In the genomic region with DNA sequence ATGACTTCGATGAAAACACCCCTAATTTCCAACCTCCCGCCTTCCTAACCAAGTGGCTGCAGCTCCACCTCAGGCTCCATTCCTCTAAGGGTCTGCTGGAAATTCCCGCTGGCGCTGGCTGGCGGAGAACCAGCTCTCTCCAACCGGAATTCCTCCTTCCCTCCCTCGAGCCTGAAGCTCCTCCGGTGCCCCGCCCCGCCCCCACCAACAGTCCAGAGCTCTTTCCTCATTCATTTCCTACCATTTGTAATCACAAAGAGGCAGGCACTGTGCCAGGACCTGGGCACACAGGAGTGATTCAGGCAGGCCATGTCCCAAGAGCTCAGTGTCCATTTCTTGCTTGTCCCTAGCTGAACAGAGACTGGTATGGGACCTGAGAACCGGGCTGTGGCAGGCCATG, we compare ENCODE assay signal across 8 mouse cellular contexts. TPM values are rescaled to one million over a fixed set of nuclear protein-coding genes. Genes with fewer than 3 reads are reported as not detected.
DNase-seq lines count a peak whose midpoint lies in the region; ATAC-seq and TF ChIP-seq lines count a peak whose summit lies in the region.

No protein-coding gene starts in this region.

- DNase-seq in MN1 (ENCODE audit: low spot score) = peak; percentile 90
- peak; percentile 91 for DNase-seq in brain, embryonic 14.5 days (ENCODE audit: low read depth)
- peak; percentile 56 for DNase-seq in forebrain, embryonic 11.5 days (ENCODE audit: low spot score)
- peak; percentile 80 for DNase-seq in heart, postnatal 0 days (ENCODE audit: low spot score)
- DNase-seq in kidney, postnatal 14 days = peak; percentile 90
- peak; percentile 84 for DNase-seq in lung, embryonic 14.5 days
- peak; percentile 60 for DNase-seq in retina, postnatal 1 day
- no peak for DNase-seq in natural killer cell, adult 2 months (ENCODE audit: low spot score in 2 of 2)

- TF ChIP-seq EP300 in heart, postnatal 0 days (IDR thresholded peaks at IDR 0.05; ENCODE audit: low read depth) = no peak

- no peaks in the 10 kb centered on the region for H3K27me3 ChIP-seq in forebrain, embryonic 11.5 days (ENCODE audit: control insufficient read depth, insufficient read depth, low read length)
- H3K27me3 ChIP-seq in heart, postnatal 0 days (ENCODE audit: control insufficient read depth, insufficient read depth, low read length) = no peaks in the 10 kb centered on the region
- H3K27me3 ChIP-seq in lung, embryonic 14.5 days (ENCODE audit: insufficient read depth, low read length) = no peaks in the 10 kb centered on the region

- no peak overlapping the region for H3K4me3 ChIP-seq in forebrain, embryonic 11.5 days (ENCODE audit: low read depth, low read length)
- peak overlapping the region; percentile 11; the same call in 1 of the 2 replicates for H3K4me3 ChIP-seq in heart, postnatal 0 days (ENCODE audit: low read depth, low read length)
- no peak overlapping the region for H3K4me3 ChIP-seq in lung, embryonic 14.5 days (ENCODE audit: low read depth, low read length)

- 20% methylated on average over 11 of the region's 11 CpGs for WGBS in forebrain, embryonic 11.5 days
- 4% methylated on average over 11 of the region's 11 CpGs for WGBS in heart, postnatal 0 days
- 7% methylated on average over 11 of the region's 11 CpGs for WGBS in lung, embryonic 14.5 days

- H3K4me1 ChIP-seq in forebrain, embryonic 11.5 days (replicated peaks; ENCODE audit: control insufficient read depth, insufficient read depth, low read length) = peaks cover 4% of the 10 kb centered on the region
- peaks cover 19% of the 10 kb centered on the region for H3K4me1 ChIP-seq in heart, postnatal 0 days (ENCODE audit: control insufficient read depth, insufficient read depth)
- H3K4me1 ChIP-seq in lung, embryonic 14.5 days (ENCODE audit: insufficient read depth) = peaks cover 11% of the 10 kb centered on the region; the same call in 1 of the 2 replicates

- no peak overlapping the region for H3K27ac ChIP-seq in forebrain, embryonic 11.5 days (ENCODE audit: low read depth, low read length)
- peak overlapping the region; percentile 67 for H3K27ac ChIP-seq in heart, postnatal 0 days (ENCODE audit: low read depth)
- H3K27ac ChIP-seq in lung, embryonic 14.5 days (ENCODE audit: low read depth) = peak overlapping the region; percentile 75

- TF ChIP-seq CTCF in brain, embryonic 14.5 days (IDR thresholded peaks at IDR 0.05; ENCODE audit: borderline replicate concordance, extremely low read depth, insufficient read depth, insufficient read length) = no peak
- no peak for TF ChIP-seq CTCF in heart, postnatal 0 days (IDR thresholded peaks at IDR 0.05; ENCODE audit: low read depth)
- no peak for TF ChIP-seq CTCF in lung, embryonic 14.5 days (IDR thresholded peaks at IDR 0.05; ENCODE audit: low read depth)

- no peak for ATAC-seq in forebrain, embryonic 11.5 days (replicated peaks; ENCODE audit: low FRiP score)
- peak; percentile 90 for ATAC-seq in heart, postnatal 0 days (ENCODE audit: insufficient read depth, low read depth)
- peak; percentile 68 for ATAC-seq in lung, embryonic 14.5 days (ENCODE audit: insufficient read depth)

- H3K4me2 ChIP-seq in forebrain, embryonic 11.5 days (ENCODE audit: low read depth, low read length, severe bottlenecking) = 0 out of 2 replicates have a peak overlapping the region, but pooled peaks have one; percentile 6
- H3K4me2 ChIP-seq in heart, postnatal 0 days (ENCODE audit: low read depth, low read length) = peak overlapping the region; percentile 42
- peak overlapping the region; percentile 37 for H3K4me2 ChIP-seq in lung, embryonic 14.5 days

- TF ChIP-seq POLR2A in brain, embryonic 14.5 days (IDR thresholded peaks at IDR 0.05; ENCODE audit: borderline replicate concordance, extremely low read depth, insufficient read depth, insufficient read length, poor library complexity, severe bottlenecking) = no peak

- no peaks in the 10 kb centered on the region for H3K36me3 ChIP-seq in forebrain, embryonic 11.5 days (ENCODE audit: control insufficient read depth, insufficient read depth, low read length)
- no peaks in the 10 kb centered on the region for H3K36me3 ChIP-seq in heart, postnatal 0 days (replicated peaks; ENCODE audit: control insufficient read depth, insufficient read depth, low read length)
- no peaks in the 10 kb centered on the region for H3K36me3 ChIP-seq in lung, embryonic 14.5 days (ENCODE audit: insufficient read depth)

- no peaks in the 10 kb centered on the region for H3K9me3 ChIP-seq in forebrain, embryonic 11.5 days (ENCODE audit: control insufficient read depth, low read length)
- no peaks in the 10 kb centered on the region for H3K9me3 ChIP-seq in heart, postnatal 0 days (replicated peaks; ENCODE audit: control insufficient read depth, low read length)
- H3K9me3 ChIP-seq in lung, embryonic 14.5 days (ENCODE audit: low read depth, low read length) = no peaks in the 10 kb centered on the region

- H3K9ac ChIP-seq in forebrain, embryonic 11.5 days (ENCODE audit: low read length) = no peak overlapping the region
- no peak overlapping the region for H3K9ac ChIP-seq in heart, postnatal 0 days (replicated peaks; ENCODE audit: low read depth, low read length)
- H3K9ac ChIP-seq in lung, embryonic 14.5 days = peak overlapping the region; percentile 24; the same call in 1 of the 2 replicates

RNA-seq across cellular contexts. Expression of a gene that starts 7.9 kb away (rescaled TPM):
- polyA plus RNA-seq in brain, embryonic 14.5 days (2012; rRNA removed) = 56.1 and 62.6 TPM in 2 replicates
- 38.0 and 49.3 TPM in 2 replicates for polyA plus RNA-seq in forebrain, embryonic 11.5 days (2014; fragmentation: Nextera tagmentation; extraction: Ambion mirVana)
- 2.4 and 5.8 TPM in 2 replicates for total RNA-seq in heart, postnatal 0 days (2014; rRNA removed; ENCODE audit: low replicate concordance)
- polyA plus RNA-seq in heart, postnatal 0 days (2015; fragmentation: Nextera tagmentation; extraction: Ambion mirVana) = 6.5 and 6.6 TPM in 2 replicates
- polyA plus RNA-seq in lung, embryonic 14.5 days (2014; fragmentation: Nextera tagmentation; extraction: Ambion mirVana) = 21.2 and 22.6 TPM in 2 replicates

RNA-seq across cellular contexts. Expression of a gene that starts 42.6 kb away (rescaled TPM):
- 19.9 and 32.7 TPM in 2 replicates for polyA plus RNA-seq in brain, embryonic 14.5 days (2012; rRNA removed)
- polyA plus RNA-seq in forebrain, embryonic 11.5 days (2014; fragmentation: Nextera tagmentation; extraction: Ambion mirVana) = 43.0 and 44.4 TPM in 2 replicates
- 1.1 and 11.1 TPM in 2 replicates for total RNA-seq in heart, postnatal 0 days (2014; rRNA removed; ENCODE audit: low replicate concordance)
- 4.0 and 5.9 TPM in 2 replicates for polyA plus RNA-seq in heart, postnatal 0 days (2015; fragmentation: Nextera tagmentation; extraction: Ambion mirVana)
- 28.7 and 29.7 TPM in 2 replicates for polyA plus RNA-seq in lung, embryonic 14.5 days (2014; fragmentation: Nextera tagmentation; extraction: Ambion mirVana)

RNA-seq across cellular contexts. Expression of a gene that starts 43.2 kb away (rescaled TPM):
- not detected in 2 replicates for polyA plus RNA-seq in brain, embryonic 14.5 days (2012; rRNA removed)
- polyA plus RNA-seq in forebrain, embryonic 11.5 days (2014; fragmentation: Nextera tagmentation; extraction: Ambion mirVana) = 0.36 TPM in 1 of 2 replicates, not detected in the other
- total RNA-seq in heart, postnatal 0 days (2014; rRNA removed; ENCODE audit: low replicate concordance) = not detected in 2 replicates
- not detected in 2 replicates for polyA plus RNA-seq in heart, postnatal 0 days (2015; fragmentation: Nextera tagmentation; extraction: Ambion mirVana)
- polyA plus RNA-seq in lung, embryonic 14.5 days (2014; fragmentation: Nextera tagmentation; extraction: Ambion mirVana) = 0.15 TPM in 1 of 2 replicates, not detected in the other

RNA-seq across cellular contexts. Expression of a gene that starts 49.7 kb away (rescaled TPM):
- 40.7 and 59.2 TPM in 2 replicates for polyA plus RNA-seq in brain, embryonic 14.5 days (2012; rRNA removed)
- 24.9 and 25.1 TPM in 2 replicates for polyA plus RNA-seq in forebrain, embryonic 11.5 days (2014; fragmentation: Nextera tagmentation; extraction: Ambion mirVana)
- total RNA-seq in heart, postnatal 0 days (2014; rRNA removed; ENCODE audit: low replicate concordance) = 14.0 and 15.5 TPM in 2 replicates
- 16.7 and 18.5 TPM in 2 replicates for polyA plus RNA-seq in heart, postnatal 0 days (2015; fragmentation: Nextera tagmentation; extraction: Ambion mirVana)
- polyA plus RNA-seq in lung, embryonic 14.5 days (2014; fragmentation: Nextera tagmentation; extraction: Ambion mirVana) = 13.4 and 13.6 TPM in 2 replicates

RNA-seq across cellular contexts. Expression of a gene that starts 49.7 kb away (rescaled TPM):
- polyA plus RNA-seq in brain, embryonic 14.5 days (2012; rRNA removed) = 62.5 and 79.9 TPM in 2 replicates
- 76.9 and 83.6 TPM in 2 replicates for polyA plus RNA-seq in forebrain, embryonic 11.5 days (2014; fragmentation: Nextera tagmentation; extraction: Ambion mirVana)
- 8.7 and 12.8 TPM in 2 replicates for total RNA-seq in heart, postnatal 0 days (2014; rRNA removed; ENCODE audit: low replicate concordance)
- 29.1 and 32.1 TPM in 2 replicates for polyA plus RNA-seq in heart, postnatal 0 days (2015; fragmentation: Nextera tagmentation; extraction: Ambion mirVana)
- polyA plus RNA-seq in lung, embryonic 14.5 days (2014; fragmentation: Nextera tagmentation; extraction: Ambion mirVana) = 62.2 and 68.6 TPM in 2 replicates

Comparison
In these comparisons a context has a peak if more than half of its experiments do, and no peak if none do; other contexts are left out.
1. DNase-seq: peak in MN1 (single experiment), brain, embryonic 14.5 days (single experiment), forebrain, embryonic 11.5 days (single experiment), heart, postnatal 0 days (single experiment), kidney, postnatal 14 days (single experiment), lung, embryonic 14.5 days (single experiment) and retina, postnatal 1 day (single experiment); none in natural killer cell, adult 2 months (0 of 2).
2. Peak in every context shown above with its lines, with median percentiles within 50 percentile points of each other: H3K4me2 ChIP-seq.